Mouse (Mus musculus) layer of hippocampus, adult 9-11 months (tissue): ENCODE measurements at regions not wholly inside any gene's neighbourhood (a gene's known extent, or its start where the extent isn't known, plus 50 kb on each side); places are given as distances from the start of the nearest gene placed in this dataset.

Source experiments
- DNase-seq: peaks from one replicate; pipeline ENCODE4 v3.0.0; 2022

DNA sequence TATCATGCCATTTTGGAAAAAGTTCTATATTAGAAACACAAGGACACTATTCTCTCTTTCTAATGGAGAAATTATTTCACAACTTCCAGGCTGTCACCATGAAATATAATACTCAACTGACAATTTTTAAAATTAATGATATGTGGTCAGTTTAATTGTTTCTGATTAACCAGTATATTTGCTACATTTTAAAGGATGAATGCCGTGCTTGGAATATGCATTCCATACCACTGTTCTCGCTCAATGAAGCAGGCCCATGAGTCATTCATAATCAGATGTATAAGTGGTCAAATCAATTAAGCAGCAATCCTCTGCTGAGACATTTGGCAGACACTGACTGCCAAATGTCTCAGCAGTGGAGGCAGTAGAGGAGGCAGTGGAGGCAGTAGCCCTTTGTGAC is 283.4 kb upstream of the Gpc5 start:
- no peak for DNase-seq

DNA sequence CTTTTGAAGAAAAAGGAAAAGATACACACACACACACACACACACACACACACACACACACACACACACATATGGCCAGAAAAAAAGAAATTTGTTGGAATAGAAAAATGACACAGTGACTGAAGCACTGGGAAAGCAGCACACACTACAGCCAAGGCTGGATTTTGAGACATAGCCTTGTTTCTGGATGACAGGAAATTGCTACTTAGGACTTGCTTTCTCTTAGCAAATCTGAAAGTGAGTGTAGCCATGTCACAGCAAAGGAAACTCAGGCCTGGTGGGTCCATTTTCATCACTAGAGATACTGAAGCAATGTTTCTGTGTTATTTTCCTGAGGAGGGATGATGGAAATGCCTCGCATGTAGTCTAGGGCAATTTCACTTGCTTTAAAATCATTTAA is 271.3 kb upstream of the Gpc5 start:
- no peak for DNase-seq

DNA sequence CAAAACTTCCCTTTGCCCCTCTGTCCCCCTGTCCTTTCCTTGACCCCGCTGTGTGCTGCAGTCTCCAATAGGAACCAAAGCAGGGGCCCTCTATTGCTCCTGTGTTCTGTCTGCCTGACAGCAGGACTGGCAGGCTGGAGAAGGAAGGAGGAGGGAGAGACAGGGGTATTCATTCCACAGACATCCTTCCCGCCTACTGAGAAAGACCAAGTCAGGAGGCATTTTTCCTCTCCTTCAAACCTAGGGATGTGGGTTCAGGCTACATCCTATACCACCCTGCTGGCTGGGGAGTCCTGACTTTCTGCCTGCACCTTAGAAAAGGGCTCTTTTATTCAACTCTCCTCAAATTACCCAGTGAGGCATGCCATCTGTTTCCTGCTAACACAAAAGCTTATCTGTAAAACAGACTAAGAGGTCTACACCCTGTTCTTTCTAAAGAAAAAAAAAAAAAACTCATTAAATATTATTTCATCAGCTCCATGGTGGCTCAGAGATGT is 270.9 kb upstream of the Gpc5 start:
- DNase-seq: no peak

DNA sequence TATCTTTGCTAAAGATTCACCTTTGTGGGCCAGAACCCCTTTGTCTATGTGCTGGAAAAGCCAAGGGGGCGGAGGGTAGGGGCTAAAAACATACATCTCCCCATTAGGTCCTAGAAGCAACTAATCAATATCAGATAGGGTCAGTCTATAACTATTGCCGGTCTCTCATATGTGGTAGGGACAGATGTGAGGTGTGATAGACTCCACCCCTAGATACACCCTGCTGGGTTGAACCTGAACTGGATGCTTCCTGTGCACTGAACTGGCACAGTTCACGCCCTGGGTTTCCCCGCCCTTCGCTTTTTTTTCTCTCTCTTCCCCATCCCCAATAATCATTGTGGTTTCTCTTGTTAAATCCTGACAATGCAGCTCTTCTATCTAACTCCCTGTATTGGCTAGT is 270.3 kb upstream of the Gpc5 start:
- no peak for DNase-seq

DNA sequence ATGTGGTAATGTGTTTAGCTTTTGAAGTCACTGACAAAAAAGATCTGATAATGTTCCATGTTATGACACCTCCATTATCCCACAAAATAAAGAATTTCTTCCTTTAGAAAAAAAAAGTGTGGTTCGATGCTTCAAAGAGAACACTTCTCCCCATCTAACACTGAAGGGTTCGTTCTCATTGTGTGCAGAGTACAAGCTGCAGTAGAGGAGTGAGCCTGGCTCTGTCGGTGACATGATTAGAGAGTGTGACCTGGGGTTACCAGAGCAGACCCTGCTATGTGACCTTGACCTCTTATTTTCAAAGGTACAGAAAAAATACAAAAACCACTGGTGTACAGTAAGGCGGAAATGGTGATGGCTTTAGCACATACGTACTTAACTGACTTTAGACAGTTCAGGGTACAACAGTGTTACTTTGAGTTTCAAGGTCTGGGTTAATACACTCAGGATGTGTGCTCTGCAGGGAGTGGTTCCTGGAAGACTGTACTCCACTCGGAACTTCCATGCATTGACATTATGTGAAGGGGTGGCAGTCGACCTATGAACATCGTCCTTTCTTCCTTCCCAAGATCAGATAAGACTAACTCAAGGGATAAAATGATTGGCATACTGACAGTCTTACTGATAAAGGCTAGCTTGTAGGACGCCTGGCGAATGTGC is 265.2 kb upstream of the Gpc5 start:
- DNase-seq: no peak

DNA sequence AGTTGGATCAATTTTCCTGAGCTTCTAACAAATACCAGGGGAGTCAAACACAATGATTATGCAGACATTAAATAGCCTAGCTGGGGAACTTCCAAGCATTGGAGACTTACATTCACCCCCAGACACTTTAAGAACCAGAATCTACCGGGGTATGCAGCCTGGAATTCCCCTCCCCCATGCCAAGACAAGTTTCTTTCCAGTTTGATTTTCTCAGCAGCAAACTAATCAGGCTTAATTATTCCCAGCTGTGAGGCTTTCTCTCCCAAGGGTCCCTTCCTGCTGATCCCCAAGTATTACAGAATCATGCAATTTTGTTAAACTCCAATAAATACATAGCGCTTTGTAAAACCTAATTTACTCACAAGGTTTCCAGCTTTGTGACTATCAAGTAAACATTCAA is 262.7 kb upstream of the Gpc5 start:
- DNase-seq: no peak

DNA sequence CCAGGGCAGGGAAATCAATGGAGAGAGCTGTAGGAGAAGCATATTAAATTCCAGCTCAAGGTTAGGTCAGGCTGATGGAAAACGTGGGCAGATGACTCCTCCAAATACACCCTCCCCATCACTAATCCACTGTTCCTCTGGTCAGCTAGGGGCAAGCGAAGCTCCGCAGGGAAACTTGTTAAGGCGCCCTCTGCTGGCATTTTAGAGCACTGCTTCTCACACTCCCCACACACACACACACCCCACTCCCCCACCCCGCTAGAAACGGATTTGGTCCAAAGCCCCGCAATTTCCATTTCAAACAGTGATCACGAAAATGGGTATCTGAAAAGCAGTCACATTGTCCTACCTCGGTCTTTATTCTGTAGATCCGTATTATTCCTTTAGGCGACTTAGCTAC is 259.0 kb upstream of the Gpc5 start:
- no peak for DNase-seq

DNA sequence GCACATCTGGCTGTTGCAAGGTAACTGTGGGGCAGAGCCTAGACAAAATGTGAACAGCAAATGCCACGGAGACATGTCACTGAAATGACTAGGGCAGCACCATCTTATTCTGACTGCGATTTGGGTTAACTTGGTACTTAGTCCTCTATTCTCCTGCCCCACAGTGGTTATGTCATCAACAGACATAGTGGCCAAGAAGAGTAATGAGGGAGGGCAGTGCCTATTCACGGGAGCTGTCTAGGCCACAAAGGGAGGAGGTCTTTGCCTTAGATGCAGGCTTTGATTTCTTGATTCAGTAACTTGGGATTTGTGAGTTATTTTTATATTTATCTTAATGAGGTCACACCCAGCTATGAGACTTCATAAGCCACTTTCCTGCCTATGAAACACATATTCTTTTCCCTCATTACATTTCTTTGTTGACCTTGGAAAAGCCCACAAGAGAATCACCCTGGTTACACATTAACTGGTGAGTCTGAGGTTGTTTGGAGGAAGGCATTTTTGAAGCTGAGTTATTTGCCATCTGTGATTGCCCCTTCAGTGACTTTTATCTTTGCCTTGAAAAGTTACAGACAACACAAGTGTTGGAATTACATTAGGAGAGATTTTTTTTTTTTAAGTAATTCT is 255.2 kb upstream of the Gpc5 start:
- DNase-seq: no peak

DNA sequence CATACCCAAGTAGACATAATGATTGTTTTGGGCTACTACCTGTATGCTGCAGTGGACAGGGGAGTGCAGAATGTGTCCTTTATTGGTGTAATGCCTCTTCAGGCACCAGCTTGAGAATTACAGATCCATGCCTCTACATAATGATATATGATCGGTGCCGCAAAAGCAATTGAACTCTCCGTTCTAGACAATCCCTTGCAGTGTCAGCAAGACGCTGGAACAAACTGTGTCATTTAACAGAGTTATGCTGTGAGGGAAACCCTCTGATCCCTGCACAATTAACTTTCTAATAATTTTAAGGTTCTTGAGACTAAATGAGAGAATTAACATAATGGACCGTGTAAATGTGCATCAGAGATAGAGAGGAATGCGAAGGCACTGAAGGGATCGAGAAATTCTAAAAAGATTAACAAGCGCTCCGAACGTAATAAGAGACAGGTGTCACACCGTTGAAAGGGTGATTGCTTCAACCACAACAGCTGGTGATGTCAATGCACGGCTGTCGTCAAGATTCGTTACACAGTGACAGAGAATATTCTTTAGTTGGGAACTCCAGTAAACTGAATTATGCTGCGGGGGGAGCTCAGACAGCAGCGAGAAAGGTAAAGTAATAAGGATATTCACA is 254.3 kb upstream of the Gpc5 start:
- DNase-seq: no peak

DNA sequence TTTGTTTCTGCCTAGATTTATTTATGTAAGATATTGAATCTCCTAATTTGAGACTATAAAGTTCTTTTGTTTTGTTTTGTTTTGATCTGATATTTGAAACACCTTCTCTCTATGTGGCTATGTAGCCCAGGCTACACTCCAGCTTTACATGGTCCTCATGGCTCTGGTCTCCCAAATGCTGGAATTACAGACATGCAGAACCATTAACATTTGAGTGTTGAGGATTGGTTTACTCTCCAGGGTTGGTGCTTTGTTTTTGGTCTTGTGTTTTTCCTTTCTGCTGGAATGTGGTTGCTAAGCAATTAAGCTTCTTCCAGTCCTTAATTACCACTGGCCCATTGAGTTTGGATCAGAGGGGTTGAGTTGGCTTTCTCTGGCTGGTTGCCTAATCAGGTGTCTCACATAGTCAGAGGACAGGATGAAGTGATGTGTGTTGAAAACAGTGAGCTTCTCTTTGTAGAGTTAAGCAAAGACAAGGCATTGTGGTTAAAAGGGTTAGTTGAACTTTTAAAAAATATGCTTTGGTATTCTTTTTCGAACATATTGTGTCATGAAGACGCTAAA is 252.6 kb upstream of the Gpc5 start:
- no peak for DNase-seq

DNA sequence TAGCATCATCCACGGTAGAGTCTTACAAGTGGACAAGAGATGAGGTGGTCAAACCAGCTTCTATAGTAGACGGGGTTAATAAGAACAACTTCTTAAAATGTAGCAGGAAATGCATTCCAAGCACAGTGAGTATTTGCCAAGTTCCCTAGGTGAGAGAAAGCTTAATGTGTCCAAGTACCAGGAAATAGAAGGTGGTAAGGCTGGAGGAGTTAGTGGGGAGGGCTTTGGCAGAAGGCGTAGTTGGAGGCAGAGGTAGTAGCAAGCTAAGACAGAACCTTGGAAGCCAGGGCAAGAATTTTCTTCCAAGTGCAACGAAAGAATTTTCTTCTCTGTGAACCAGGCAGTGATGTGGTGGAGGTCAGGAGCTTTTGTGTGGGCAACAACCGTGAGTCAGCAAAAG is 251.2 kb upstream of the Gpc5 start:
- DNase-seq: no peak

DNA sequence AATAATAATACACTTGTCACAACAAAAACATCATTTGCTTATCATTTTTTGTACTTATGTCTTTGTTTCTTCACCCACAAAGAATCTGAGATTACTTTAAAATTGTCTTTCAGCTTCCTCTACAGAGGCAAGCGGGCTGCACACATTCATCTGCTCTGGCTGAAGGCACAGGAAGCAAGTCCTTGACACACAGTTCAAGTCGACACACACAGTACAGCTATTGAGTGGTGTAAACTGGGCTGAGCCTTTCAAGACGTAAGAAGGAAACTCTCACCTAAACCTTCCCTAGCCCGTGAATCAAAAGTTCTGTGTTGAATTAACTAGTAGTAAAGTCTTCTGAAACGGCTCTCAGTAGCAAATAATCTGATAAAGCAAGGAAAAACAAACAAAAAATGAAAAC is 250.5 kb upstream of the Gpc5 start:
- no peak for DNase-seq

DNA sequence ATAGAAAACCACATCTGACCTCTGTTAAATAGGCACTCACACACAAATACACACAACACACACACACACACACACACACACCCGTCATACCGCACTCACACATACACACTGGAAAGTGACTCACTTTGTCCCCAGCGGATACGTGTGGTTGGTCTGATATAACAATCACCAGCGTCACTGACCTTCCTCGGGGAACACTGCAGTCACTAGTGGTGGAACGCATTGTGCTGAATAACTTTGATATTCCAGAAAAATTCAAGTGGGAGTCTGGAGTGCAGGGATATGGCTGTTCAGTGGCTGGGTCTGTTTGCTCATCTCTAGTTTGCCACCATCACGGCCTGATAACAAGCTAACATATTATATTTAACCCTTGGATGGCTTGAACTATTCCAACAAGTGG is 249.7 kb upstream of the Gpc5 start:
- DNase-seq: no peak

DNA sequence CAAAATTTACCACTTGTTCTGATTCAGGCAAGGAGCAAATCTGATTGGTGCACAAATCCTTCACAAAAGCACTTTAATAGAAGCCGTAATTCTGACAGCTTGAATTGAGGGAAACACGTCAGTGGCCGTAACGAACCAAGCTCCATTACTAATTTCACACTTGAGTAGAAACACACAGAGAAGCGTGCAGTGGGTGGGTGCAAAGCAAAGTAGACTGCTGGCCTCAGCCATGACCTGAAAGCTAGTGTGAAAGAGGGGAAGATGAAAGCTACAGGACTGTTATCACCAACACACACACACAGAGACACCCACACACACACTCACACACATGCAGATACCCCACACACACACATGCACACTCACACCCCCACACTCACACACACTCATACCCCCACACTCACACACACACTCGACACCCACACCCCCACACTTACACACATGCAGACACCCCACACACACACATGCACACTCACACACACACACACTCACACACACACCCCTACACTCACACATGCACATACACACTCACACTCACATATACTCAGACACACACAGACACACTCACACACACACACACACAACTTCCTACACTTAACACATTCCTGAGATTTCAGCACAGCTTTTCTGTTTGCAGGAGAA is 248.8 kb upstream of the Gpc5 start:
- DNase-seq: no peak

DNA sequence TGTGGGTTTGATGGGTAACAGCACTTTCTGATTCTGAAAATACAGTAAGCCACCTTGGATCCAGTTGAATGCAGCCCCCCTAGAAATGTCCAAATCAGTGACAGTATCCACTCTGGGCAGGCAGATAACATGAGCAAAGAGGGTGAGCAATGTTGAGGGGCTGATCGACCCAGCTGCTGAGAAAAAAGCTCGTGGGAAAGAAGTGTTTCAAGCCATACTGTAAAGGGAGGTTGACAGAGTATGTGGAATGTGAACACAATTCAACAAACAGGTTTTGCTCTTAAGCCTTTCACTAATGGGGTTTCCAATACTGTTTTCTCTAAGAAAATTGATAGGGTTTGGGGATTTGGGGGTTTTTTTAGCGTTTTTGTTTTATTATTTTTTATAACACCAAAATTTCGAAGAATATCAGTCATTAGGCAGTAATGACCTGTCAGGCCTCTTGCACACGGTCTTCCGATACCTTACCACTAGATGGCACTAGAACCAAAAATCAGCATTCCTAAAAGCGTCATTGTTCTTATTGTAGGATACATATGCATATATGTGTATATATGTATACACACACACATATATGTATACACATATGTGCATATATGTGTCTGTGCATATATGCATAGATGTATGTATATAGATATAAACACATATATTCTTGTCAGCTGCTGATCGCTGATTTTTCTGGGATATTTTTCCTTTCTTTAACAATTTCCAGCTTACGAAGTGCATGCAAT is 237.5 kb upstream of the Gpc5 start:
- no peak for DNase-seq

DNA sequence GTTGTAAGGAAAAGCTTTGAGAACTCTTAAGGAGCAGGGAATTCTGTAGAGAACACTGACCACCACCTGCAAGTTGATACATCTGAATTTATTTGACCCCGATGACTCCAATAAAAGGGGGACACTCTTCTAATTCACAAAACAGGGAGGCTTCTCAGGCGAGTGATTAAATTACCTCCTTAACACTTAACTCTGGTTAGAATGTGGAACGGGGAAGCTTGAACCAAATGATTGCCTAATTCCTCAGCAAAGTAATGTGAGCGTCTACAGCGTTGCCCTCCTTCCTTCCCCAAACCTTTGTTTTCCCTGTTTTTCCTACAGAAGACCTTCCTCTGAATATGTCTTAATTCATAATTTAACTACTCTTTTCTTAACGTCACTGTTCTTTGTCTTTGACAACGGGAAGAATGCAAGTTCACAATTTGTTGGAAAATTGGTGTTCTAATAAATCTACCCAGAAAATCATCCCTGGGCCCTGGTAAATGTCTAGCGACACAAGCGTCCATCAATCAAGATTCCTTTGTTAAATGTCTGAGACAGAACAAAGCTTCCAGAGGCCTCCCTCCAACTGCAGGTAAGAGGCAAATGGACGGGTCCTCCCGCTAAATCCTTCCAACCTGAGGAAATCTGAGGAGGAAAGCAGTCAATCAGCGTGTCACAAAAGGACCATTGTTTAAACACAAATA is 236.8 kb upstream of the Gpc5 start:
- no peak for DNase-seq

DNA sequence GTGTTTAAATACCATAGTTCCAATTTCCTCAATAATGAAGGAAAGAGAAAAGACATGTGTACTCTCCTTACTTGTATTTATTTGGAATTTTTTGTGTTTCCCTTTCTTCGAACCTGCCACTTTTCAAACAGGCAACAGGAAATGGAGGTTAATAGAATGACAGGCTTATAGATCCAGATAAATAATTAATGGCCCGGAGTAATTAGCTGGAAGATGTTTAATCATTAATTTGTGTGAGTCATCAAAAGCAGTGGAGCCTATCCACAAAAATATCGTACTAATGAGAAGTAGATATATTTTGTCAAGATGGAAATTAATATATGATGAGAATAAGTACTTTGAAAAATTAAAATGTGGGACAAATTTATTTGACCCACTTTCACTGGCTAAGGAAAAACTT is 236.3 kb upstream of the Gpc5 start:
- no peak for DNase-seq

DNA sequence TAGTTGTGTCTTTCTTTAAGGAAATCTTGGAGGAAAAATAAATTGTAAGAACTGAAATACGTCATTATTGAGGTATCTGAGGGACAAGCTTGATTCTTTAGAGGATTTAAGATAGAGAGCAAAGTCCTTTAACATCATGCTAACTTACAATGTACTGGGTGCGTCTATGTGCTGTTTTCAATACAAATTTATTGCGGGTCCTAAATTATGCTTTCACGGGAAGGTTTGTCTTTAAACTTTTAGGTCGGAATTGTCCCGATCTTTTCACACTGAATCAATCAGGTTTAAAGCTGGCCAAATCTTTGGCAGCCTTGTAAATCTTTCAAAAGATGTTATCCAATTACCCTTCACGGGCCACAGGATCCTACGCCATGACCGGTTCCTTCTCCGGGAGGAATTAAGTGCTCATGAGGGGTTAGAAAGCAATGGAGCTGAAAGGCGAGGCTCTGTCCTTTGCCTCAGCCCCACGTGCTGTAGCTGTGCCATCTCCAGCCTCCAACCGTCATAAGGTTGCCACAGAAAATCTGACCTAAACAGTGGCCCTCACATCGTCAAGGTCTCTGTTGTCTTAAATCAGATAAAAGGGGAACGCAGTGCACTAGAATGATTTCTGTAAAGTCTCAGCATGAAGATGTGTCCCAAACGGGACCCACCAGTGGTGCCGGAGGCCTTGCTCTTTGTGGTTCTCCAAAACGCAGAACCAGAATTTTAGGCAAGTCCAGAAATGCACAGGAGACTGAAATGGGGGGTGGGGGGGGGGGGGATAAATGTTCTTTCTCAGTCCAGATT is 235.6 kb upstream of the Gpc5 start:
- no peak for DNase-seq

DNA sequence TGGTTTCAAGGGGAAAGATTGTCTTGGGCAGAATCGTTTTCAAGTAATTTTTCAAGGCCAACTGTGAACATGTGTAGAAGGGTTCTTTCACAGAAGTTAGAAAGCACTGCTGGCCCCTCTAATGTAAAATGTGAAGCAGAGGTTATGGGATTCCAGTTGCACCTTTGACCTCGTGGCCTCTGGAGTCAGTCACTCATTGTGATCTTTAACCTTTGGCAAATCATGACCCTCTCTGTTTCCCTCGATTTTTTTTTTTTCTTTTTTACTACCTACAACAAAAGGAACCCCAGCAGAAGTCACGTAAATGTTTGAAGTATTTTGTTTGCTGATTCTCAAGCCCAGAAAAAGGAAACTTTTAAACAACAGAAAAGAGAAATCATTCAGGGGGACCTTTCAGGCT is 234.8 kb upstream of the Gpc5 start:
- DNase-seq: no peak

DNA sequence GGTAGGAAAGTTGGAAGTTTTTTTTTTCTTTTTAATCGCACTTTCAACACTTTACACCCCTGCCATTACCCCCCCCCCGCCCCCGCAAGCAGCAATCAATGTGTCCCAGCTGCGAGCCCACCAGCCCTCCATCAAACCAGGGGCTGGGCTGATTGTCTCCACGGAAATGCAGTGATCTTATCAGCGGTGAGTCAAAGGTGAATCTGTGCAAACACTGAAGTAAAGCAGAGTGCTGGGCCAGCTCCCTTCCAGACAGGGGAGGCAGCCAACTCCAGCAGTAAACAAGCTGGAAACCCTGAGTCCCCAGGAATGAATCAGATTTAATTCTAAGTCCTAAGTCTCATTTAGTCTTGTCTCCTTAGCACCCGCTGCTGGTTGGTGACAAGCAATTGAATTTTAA is 234.3 kb upstream of the Gpc5 start:
- DNase-seq: no peak

DNA sequence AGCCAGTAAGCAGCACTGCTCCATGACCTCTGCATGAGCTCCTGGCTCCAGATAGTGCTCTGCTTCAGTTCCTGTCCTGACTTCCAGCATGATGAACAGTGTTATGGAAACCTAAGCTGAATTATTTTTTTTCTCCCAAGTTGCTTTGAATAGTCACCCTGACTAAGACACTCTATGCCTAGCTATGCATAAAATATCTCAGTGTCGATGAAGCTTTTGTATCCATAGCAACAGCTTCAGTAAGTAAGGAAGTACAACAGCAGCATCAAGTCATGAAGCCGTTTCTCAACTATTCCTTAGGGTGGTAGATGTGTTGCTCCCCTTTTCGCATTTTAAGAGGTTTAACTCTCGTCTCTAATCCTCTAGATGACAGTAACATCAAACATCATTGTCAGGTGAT is 228.4 kb upstream of the Gpc5 start:
- DNase-seq: no peak

DNA sequence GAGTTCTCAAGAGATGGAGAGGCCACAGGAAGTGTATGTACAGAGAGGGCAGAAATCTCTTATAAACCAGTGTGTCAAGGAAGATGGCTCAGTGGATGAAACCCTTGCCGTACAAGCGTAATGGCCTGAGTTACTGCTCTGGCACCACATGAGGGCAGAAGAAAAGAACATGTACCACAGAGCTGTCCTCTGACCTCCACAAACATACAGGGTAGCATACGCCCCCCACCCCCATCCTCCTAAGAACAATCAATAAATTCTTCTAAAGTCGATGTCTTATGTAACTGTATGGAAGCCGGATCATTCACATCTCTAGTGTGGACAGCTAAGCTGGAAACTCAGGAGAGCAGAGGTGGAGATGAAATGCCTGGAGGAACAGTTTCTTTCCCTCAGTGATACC is 227.9 kb upstream of the Gpc5 start:
- no peak for DNase-seq
